Comparison of ENCODE assay signal across 11 mouse cellular contexts in genomic region chr1:171129251-171129650, GRCm38 (mm10). TPM values are rescaled to one million over a fixed set of nuclear protein-coding genes. Genes with fewer than 3 reads are reported as not detected.
DNase-seq lines count a peak whose midpoint lies in the region; ATAC-seq and TF ChIP-seq lines count a peak whose summit lies in the region.
"Had no signal": no experiment of that assay in that cellular context is flagged by ENCODE, and none has a peak within 500 bp of the region (broad histone marks: within the 10 kb centered on the region; RNA-seq: fewer than 3 reads in every experiment).

No protein-coding gene starts in this region.

- no peaks in the 10 kb centered on the region for H3K9me3 ChIP-seq in liver, embryonic 14.5 days (ENCODE audit: control insufficient read depth, low read length)
- no peaks in the 10 kb centered on the region for H3K9me3 ChIP-seq in liver, embryonic 12.5 days (replicated peaks)
- H3K9me3 ChIP-seq: embryonic facial prominence, embryonic 15.5 days had no signal

- no peak overlapping the region for H3K4me3 ChIP-seq in liver, embryonic 14.5 days (ENCODE audit: insufficient read depth in 1 of 2, low read depth in 2 of 2, low read length in 2 of 2)
- H3K4me3 ChIP-seq in liver, embryonic 12.5 days: no peak overlapping the region
- H3K4me3 ChIP-seq: embryonic facial prominence, embryonic 15.5 days; myocyte had no signal

- peaks cover 8 to 9% of the 10 kb centered on the region in 2 experiments for H3K4me1 ChIP-seq in liver, embryonic 14.5 days (replicated peaks; ENCODE audit: control insufficient read depth in 2 of 2, insufficient read depth in 2 of 2, low read length in 1 of 2)
- peaks cover 16% of the 10 kb centered on the region for H3K4me1 ChIP-seq in liver, embryonic 12.5 days
- H3K4me1 ChIP-seq: embryonic facial prominence, embryonic 15.5 days had no signal

- H3K27ac ChIP-seq in liver, embryonic 14.5 days: no peak overlapping the region
- H3K27ac ChIP-seq in liver, embryonic 12.5 days: no peak overlapping the region
- H3K27ac ChIP-seq: embryonic facial prominence, embryonic 15.5 days had no signal

- DNase-seq in liver, embryonic 14.5 days (ENCODE audit: low read depth in 3 of 3, low spot score in 3 of 3): no peak
- peak; percentile 42 for DNase-seq in gastrocnemius, postnatal 14 days
- peak; percentile 83 for DNase-seq in kidney, postnatal 14 days
- DNase-seq in right cerebral cortex, postnatal 25 days: peak; percentile 39
- DNase-seq in embryo, embryonic 11 days: no peak
- DNase-seq in cerebellum, postnatal 14 days: no peak

- WGBS in liver, embryonic 14.5 days (ENCODE audit: insufficient replicate concordance): 88% methylated on average over 7 of the region's 7 CpGs
- WGBS in liver, embryonic 12.5 days (ENCODE audit: insufficient replicate concordance): 72% methylated on average over 7 of the region's 7 CpGs

- intact Hi-C loops in gastrocnemius, postnatal 14 days (cut with DNase I; ENCODE audit: low total_unique reads): no loop called here

- TF ChIP-seq EP300 in liver, embryonic 14.5 days (IDR thresholded peaks at IDR 0.05; ENCODE audit: low read depth): no peak

- H3K4me2 ChIP-seq in liver, embryonic 14.5 days (ENCODE audit: low read depth): no peak overlapping the region
- no peak overlapping the region for H3K4me2 ChIP-seq in liver, embryonic 12.5 days
- H3K4me2 ChIP-seq: embryonic facial prominence, embryonic 15.5 days had no signal

- no peak overlapping the region for H3K9ac ChIP-seq in liver, embryonic 14.5 days (replicated peaks)
- no peak overlapping the region for H3K9ac ChIP-seq in liver, embryonic 12.5 days
- H3K9ac ChIP-seq: embryonic facial prominence, embryonic 15.5 days had no signal

- no peak for ATAC-seq in liver, embryonic 14.5 days (ENCODE audit: insufficient read depth)
- ATAC-seq in liver, embryonic 12.5 days: no peak
- no peak for ATAC-seq in megakaryocyte progenitor cell, adult 5-6 weeks (replicated peaks; ENCODE audit: poor library complexity)

- no peaks in the 10 kb centered on the region for H3K27me3 ChIP-seq in liver, embryonic 14.5 days (ENCODE audit: control insufficient read depth, insufficient read depth, low read length)
- H3K27me3 ChIP-seq in liver, embryonic 12.5 days (replicated peaks): no peaks in the 10 kb centered on the region
- H3K27me3 ChIP-seq: embryonic facial prominence, embryonic 15.5 days had no signal

- TF ChIP-seq CTCF in liver, embryonic 14.5 days (IDR thresholded peaks at IDR 0.05; ENCODE audit: low read depth): peak; percentile 14; the same call in 1 of the 2 replicates

- H3K36me3 ChIP-seq in liver, embryonic 14.5 days (replicated peaks; ENCODE audit: control insufficient read depth, insufficient read depth, low read depth): peaks cover 26% of the 10 kb centered on the region
- peaks cover 68% of the 10 kb centered on the region for H3K36me3 ChIP-seq in liver, embryonic 12.5 days

RNA-seq across cellular contexts. Expression of gene Cfap126, which starts 15.5 kb away (rescaled TPM):
- polyA plus RNA-seq in liver, embryonic 14.5 days (2012; rRNA removed): 1.8 and 2.2 TPM in 2 replicates
- 1.9 and 2.6 TPM in 2 replicates for polyA plus RNA-seq in liver, embryonic 14.5 days (2014; fragmentation: Nextera tagmentation; extraction: Ambion mirVana)
- 2.1 and 2.3 TPM in 2 replicates for polyA plus RNA-seq in liver, embryonic 12.5 days (2016; fragmentation: Nextera tagmentation; extraction: Ambion mirVana)
- total RNA-seq in gastrocnemius, postnatal 14 days (2021): under 1 TPM; 0.72 to 0.73 TPM
- 2.0 and 4.2 TPM in 2 replicates for total RNA-seq in megakaryocyte progenitor cell, adult 5-6 weeks (2015)
- 1.0 and 4.8 TPM in 2 replicates for total RNA-seq in megakaryocyte progenitor cell, adult 5-6 weeks (2017)

RNA-seq across cellular contexts. Expression of gene Sdhc, which starts 21.2 kb away (rescaled TPM):
- polyA plus RNA-seq in liver, embryonic 14.5 days (2012; rRNA removed): 103 and 111 TPM in 2 replicates
- 147 and 165 TPM in 2 replicates for polyA plus RNA-seq in liver, embryonic 14.5 days (2014; fragmentation: Nextera tagmentation; extraction: Ambion mirVana)
- 140 and 155 TPM in 2 replicates for polyA plus RNA-seq in liver, embryonic 12.5 days (2016; fragmentation: Nextera tagmentation; extraction: Ambion mirVana)
- 100 to 1,000 TPM; 692 to 793 TPM for total RNA-seq in gastrocnemius, postnatal 14 days (2021)
- total RNA-seq in megakaryocyte progenitor cell, adult 5-6 weeks (2015): 154 and 160 TPM in 2 replicates
- 63.2 and 69.4 TPM in 2 replicates for total RNA-seq in megakaryocyte progenitor cell, adult 5-6 weeks (2017)

RNA-seq across cellular contexts. Expression of gene Mpz, which starts 21.3 kb away (rescaled TPM):
- polyA plus RNA-seq in liver, embryonic 14.5 days (2012; rRNA removed): 0.04 and 0.25 TPM in 2 replicates
- 0.14 TPM in 1 of 2 replicates, not detected in the other for polyA plus RNA-seq in liver, embryonic 14.5 days (2014; fragmentation: Nextera tagmentation; extraction: Ambion mirVana)
- polyA plus RNA-seq in liver, embryonic 12.5 days (2016; fragmentation: Nextera tagmentation; extraction: Ambion mirVana): 0.10 and 0.18 TPM in 2 replicates
- 100 to 1,000 TPM; 117 to 734 TPM for total RNA-seq in gastrocnemius, postnatal 14 days (2021)
- not detected in 2 replicates for total RNA-seq in megakaryocyte progenitor cell, adult 5-6 weeks (2015)
- not detected in 2 replicates for total RNA-seq in megakaryocyte progenitor cell, adult 5-6 weeks (2017)
- total RNA-seq: layer of hippocampus, postnatal 25 days had no signal

Comparison
In these comparisons a context has a peak if more than half of its experiments do, and no peak if none do; other contexts are left out.
1. DNase-seq: peak in gastrocnemius, postnatal 14 days (single experiment), kidney, postnatal 14 days (single experiment) and right cerebral cortex, postnatal 25 days (single experiment); none in liver, embryonic 14.5 days (0 of 3), embryo, embryonic 11 days (single experiment) and cerebellum, postnatal 14 days (0 of 2).
2. RNA of gene Sdhc, which starts 21.2 kb away (total RNA-seq): 692 to 793 TPM in gastrocnemius, postnatal 14 days; 63.2 to 160 TPM in megakaryocyte progenitor cell, adult 5-6 weeks; every median in the first group is over 4 times any median in the second.
3. RNA of gene Mpz, which starts 21.3 kb away (total RNA-seq): 117 to 734 TPM in gastrocnemius, postnatal 14 days; not detected in megakaryocyte progenitor cell, adult 5-6 weeks; every median in the first group is over 100 times any median in the second.